Mouse (Mus musculus) yolk sac, embryonic 10.5 days (tissue): ENCODE data around the gene Tnp1.

Experiments used
- DNase-seq: peaks from one replicate; pipeline ENCODE4 v3.0.0-alpha.2; 2017; ENCODE audit warnings: low spot score

The Tnp1 gene

GRCm38 (mm10) chr1:73004890-73005289, 10.8 kb downstream of the Tnp1 start:
- DNase-seq, result no peak

GRCm38 (mm10) chr1:73002637-73003036, 13.1 kb downstream of the Tnp1 start:
- DNase-seq, result peak; percentile 7

GRCm38 (mm10) chr1:73001961-73002360, 13.7 kb downstream of the Tnp1 start:
- no peak for DNase-seq

- no peak for DNase-seq
Measured at GRCm38 (mm10) chr1:72994751-72995528, 20.8 kb downstream of the Tnp1 start.

GRCm38 (mm10) chr1:72992944-72993464, 22.7 kb downstream of the Tnp1 start:
- DNase-seq, result no peak

GRCm38 (mm10) chr1:72992209-72992608, 23.5 kb downstream of the Tnp1 start:
- DNase-seq, result no peak

- DNase-seq, result no peak
Measured at GRCm38 (mm10) chr1:72988904-72989303, 26.8 kb downstream of the Tnp1 start.

- no peak for DNase-seq
Measured at GRCm38 (mm10) chr1:72986715-72987114, 29.0 kb downstream of the Tnp1 start.

- DNase-seq, result no peak
Measured at GRCm38 (mm10) chr1:72978956-72979355, 36.8 kb downstream of the Tnp1 start.

- DNase-seq, result no peak
Measured at GRCm38 (mm10) chr1:72974226-72974625, 41.5 kb downstream of the Tnp1 start.

- no peak for DNase-seq
Measured at GRCm38 (mm10) chr1:72970461-72970860, 45.2 kb downstream of the Tnp1 start.

- peak; percentile 55 for DNase-seq
Measured at GRCm38 (mm10) chr1:72969113-72969812, 46.4 kb downstream of the Tnp1 start.

- DNase-seq, result no peak
Measured at GRCm38 (mm10) chr1:72966423-72966822, 49.3 kb downstream of the Tnp1 start.
